Mouse (Mus musculus): ENCODE data around the gene Slc25a31.

Gene Slc25a31

DNA sequence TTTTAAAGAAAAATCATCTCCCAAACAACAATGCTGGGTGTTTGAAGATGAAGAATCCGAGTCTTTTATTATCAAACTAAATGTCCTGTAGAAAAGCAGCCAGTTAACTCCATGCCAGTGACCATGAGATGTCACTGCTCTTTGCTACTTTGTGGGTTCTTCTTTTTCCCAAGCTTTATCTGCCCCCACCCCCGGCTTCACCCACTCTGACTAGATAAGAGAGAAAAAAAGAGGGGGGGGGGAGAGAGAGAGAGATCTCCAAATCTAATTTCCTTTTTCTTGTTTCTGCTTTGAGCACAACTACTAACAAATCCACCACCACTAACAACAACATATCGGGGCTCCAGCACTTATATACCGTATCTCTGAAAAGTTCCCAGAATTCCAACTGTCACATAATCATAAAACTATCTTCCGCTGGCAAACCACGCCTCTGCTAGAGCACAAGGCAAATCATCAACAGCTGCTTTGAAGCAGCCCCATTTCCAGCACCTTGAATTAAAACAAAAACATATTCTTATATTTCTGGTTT, 29.8 kb downstream of the Slc25a31 start:
- no peak for DNase-seq

DNA sequence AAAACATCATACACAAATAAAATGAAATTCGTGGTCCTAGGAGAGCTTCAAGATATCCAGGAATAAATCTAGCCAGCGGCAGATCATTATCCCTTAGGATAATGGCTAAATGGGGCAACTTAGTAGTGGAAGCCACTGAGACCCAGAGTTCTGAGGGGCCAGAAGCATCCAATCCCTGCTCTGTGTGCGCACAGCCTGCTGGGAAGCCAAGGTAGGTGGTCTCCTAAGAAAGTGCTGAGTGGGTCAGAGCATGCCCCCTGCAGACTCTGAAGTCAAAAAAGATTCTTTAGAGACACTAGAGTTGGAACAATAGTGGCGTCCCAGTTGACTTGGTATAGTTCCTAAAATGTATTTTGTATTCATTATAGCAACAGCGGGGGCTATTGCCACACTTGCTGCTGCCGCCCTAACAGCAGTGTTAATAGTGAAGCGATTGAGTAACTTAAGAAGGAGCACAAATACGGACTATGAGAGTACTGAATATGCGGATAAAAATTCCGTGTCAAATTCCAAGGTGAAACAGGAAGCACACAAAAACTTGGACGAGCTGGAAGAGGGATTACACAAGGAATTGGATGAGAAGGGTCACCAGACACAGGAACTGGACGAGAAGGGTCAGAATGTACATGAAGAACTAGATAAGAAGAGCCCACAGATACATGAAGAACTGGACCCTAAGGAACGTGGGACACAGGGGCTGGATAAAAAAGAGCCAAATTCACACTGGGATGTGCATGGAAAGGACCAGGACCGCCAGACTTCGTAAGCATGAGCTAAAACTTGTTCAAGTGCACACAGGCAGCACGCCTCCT, 35.6 kb downstream of the Slc25a31 start, which contains the start of gene Hspa4l:
Gene Hspa4l (plus strand): TSS at position 472 of the 812 bp plus-strand sequence.
- DNase-seq: no peak

DNA sequence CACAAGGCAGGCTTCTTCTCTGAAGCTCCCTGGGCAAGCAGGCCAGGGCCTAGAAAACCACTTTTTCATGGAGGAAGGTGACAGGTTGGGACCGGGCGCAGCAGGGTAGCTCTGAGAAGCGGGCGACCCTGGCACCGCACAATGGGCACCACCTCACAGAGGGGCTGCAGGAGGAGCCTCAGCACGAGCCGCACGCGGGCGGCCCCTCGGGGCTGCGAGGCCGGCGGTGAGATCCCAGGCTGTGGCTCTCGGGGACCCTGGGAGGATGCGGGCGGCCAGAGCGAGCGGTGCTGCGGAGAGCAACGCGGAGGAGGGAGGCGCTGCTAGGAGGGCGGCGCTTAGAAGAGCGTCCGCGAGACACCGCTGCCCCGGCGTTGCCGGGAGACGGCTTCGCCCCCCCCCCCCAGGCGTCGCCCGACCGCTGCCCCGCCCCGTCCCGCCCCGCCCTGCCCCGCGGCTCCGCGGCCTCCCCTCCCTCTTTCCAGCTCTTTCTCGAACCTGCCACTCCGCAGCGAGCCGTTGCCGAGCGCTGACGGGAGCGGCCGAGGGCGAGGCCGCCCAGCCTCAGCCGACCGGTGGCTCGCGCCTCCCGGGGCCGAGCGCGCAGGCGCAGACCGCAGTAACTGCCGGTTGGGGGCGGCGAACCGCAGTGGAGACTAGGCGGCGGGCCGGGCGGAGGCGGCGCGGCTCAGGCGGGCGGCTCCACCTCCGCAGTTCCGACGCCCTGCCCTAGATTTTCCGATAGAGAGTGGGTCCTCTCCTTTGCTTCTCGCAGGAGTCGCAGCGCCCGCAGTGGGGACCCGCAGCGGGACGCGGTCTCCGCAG, 36.4 kb downstream of the Slc25a31 start:
- DNase-seq: peak; percentile 90 to 95

DNA sequence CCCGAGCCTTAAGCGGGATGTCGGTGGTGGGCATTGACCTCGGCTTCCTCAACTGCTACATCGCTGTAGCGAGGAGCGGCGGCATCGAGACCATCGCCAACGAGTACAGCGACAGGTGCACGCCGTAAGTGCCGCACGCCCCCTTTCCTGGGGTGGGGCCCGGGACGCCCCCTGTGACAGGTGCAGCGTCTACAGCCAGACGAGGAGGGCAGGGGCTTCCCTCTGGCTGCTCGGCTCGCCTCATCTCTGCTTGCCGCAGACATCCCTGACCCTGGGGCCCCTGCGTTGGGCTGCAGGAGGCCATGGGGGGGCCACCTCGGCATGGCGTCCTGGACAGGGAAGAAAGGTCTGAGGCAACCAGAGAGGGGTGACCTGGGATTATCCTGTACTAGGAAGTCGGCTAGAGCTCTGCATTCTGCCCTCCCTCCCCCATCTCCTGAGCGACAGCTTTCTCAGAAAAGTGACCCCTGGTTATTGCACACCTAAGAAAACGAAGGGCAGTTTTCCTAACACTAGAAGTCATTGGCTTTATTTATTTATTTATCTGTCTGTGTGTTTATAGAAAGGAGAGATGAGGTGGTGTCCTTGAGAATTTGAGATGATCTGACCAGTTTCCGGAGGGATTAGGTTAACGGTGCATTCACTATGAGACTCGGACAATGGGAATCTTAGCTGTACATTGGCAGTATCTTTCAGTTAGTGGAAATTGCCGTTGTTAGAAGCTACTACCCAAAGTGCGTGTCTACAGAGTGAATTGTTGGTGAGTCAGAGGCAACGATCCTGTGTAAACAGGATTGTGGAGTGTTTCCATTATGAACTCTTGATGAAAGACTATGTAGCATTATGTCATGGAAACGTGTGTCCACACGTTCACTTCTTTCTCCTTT, 37.2 kb downstream of the Slc25a31 start:
- DNase-seq: peak in 1 of 2 experiments; percentile 29

DNA sequence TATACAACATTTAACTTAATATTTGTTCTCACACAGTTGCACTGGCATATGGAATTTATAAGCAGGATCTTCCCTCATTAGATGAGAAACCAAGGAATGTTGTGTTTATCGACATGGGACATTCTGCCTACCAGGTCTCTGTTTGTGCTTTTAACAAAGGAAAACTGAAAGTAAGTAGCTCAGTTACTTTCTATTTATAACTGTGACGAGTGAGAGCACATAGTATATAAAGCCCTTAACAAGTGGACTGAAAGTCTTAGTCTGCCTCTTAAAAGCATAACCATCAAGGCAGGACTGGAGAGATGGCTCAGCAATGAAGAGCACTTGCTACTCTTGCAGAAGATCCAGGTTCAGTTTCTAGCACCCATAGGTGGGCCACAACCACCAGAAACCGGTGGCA, 52.1 kb downstream of the Slc25a31 start:
- DNase-seq: no peak

DNA sequence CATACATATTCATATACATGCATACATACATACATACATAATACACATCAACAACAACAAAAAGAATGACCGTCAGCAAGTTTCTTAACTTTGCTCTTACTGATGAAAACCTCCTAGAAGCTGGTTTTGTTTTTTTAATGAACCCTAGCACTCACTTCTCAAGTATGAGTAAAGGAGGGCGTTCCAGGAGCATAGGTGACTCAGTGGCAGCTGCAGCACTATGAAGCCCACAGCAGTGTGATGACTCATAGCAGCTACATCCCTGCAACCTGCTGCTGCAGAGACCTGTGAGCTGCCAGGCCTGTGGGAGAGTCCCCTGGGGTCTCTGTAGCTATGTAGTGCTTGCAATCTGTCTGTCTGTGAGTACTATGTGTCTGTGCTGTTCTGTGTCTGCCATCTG, 52.7 kb downstream of the Slc25a31 start:
- DNase-seq: no peak
